Mouse (Mus musculus): ENCODE results near the gene Tcta.

DNA sequence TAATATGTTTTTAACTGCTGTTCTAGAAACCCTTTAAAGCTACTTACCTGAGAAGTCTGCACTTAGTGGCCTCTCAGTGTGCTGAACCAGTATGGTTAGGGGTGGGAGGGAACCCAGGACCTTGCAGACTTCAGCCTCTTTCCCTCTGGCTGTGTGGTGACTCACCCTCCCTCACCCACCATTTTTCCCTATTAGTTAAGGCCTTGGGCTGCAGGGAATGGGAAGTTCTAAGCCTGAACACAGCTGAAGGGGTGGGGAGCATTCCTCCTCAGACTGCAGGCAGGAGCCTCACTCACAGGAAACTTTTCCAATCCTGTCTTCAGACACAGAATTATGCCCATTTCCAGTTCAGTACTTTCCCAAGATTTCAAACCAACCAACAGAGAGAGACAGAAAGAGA lies 35.8 kb upstream of the Tcta start:
- TF ChIP-seq GATA1 (IDR thresholded peaks at IDR 0.05; ENCODE audit: borderline replicate concordance, low read length) = no peak
- TF ChIP-seq FLI1 (IDR thresholded peaks at IDR 0.05; ENCODE audit: low read length) = no peak

All from megakaryocyte, embryonic 14.5 days (primary cell).